Mouse (Mus musculus) lung, postnatal 0 days (tissue): Measurements from ENCODE around the gene Pde4d.

Source experiments
- CTCF ChIP-seq: IDR thresholded peaks from 2 replicates; pipeline ENCODE4 v1.5.1; 2016; ENCODE audit warnings: antibody characterized with exemption, mild to moderate bottlenecking
- EP300 ChIP-seq: IDR thresholded peaks from 2 replicates; pipeline ENCODE4 v1.6.1; 2016; ENCODE audit warnings: antibody characterized with exemption, mild to moderate bottlenecking, control low read depth

DNA sequence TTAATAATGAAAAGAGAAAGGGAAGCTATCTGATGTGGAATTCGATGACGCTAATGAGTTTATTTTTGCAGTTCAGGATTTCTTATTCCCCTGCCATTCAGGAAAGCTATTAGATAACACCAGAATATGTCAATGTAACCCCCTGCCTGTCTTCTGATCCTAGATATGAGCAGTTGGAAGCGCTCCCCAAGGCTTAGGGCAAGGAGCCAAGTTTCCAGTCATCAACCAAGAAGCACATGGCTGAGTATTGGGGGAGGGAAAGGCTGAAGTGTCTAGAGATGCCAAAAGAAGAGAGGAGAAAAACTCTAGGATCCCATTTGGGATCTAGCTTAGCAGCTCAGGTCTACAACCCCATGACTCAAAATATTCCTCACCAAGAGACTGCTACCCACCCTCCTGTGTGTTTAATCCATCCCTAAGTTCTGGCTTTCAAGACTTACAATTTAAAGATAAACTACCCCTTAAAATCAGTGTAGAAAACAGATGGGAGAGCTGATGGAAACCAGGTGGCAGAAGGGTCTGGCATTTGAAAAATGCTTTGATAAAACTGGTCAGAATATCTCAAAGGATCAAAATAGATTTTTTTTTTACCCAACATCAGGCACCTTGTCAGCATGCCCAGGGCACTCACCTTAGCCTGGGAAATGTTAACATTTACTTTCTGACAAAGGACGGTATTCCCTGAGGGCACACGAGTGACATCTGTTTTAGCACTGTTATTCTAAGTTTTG is 1543.2 kb downstream of the Pde4d start:
- TF ChIP-seq CTCF (no peak), EP300 (no peak)
